ENCODE assay signal across 8 mouse cellular contexts in genomic region chr1:66817453-66817839, GRCm38 (mm10). TPM values are rescaled to one million over a fixed set of nuclear protein-coding genes. Genes with fewer than 3 reads are reported as not detected.
DNase-seq lines count a peak whose midpoint lies in the region; ATAC-seq lines count a peak whose summit lies in the region.

TSS of gene Kansl1l (minus strand) at chr1:66817562.

- no peaks in the 10 kb centered on the region for H3K27me3 ChIP-seq in heart, embryonic 14.5 days (ENCODE audit: control insufficient read depth, insufficient read depth, low read length)
- no peaks in the 10 kb centered on the region for H3K27me3 ChIP-seq in liver, embryonic 12.5 days (replicated peaks)
- no peaks in the 10 kb centered on the region for H3K27me3 ChIP-seq in splenic B cell, adult 2 months (ENCODE audit: control insufficient read depth, insufficient read depth, low read length, poor library complexity, severe bottlenecking)

- DNase-seq in CD8-positive naive resting alpha-beta T cell, adult 2 months (ENCODE audit: low read depth in 2 of 2, low spot score in 2 of 2): peak; percentile 89 to 92
- peak; percentile 87 for DNase-seq in c-Kit-negative CD71-positive TER-119-positive erythroid progenitor cells, embryonic 14.5 days (ENCODE audit: low read depth, low spot score)
- peak; percentile 48 for DNase-seq in fibroblast of lung, adult 2 months (ENCODE audit: low read depth)
- DNase-seq in kidney, postnatal 14 days: peak; percentile 97
- peak; percentile 95 for DNase-seq in naive thymus-derived CD4-positive, alpha-beta T cell, adult 2 months (ENCODE audit: low read depth)
- DNase-seq in splenic B cell, adult 2 months (ENCODE audit: low read depth, low spot score): peak; percentile 95

- H3K27ac ChIP-seq in heart, embryonic 14.5 days (replicated peaks in 1 of 2; ENCODE audit: control insufficient read depth in 1 of 2, insufficient read depth in 1 of 2, low read depth in 2 of 2, low read length in 2 of 2): peak within 1 kb of the TSS; percentile 97 to 99
- H3K27ac ChIP-seq in liver, embryonic 12.5 days: peak within 1 kb of the TSS; percentile 97

- peaks cover 0 to 14% of the 10 kb centered on the region in 2 experiments; a peak in 2 of 4 replicates for H3K4me1 ChIP-seq in heart, embryonic 14.5 days (ENCODE audit: control insufficient read depth in 2 of 2, insufficient read depth in 2 of 2, low read length in 2 of 2)
- peaks cover 18% of the 10 kb centered on the region for H3K4me1 ChIP-seq in liver, embryonic 12.5 days

- H3K4me3 ChIP-seq in heart, embryonic 14.5 days (ENCODE audit: control insufficient read depth in 1 of 2, insufficient read depth in 1 of 2, low read depth in 1 of 2, low read length in 2 of 2): peak within 1 kb of the TSS; percentile 84 to 94
- peak within 1 kb of the TSS; percentile 87 for H3K4me3 ChIP-seq in liver, embryonic 12.5 days

- peak within 1 kb of the TSS; percentile 84 for H3K4me2 ChIP-seq in heart, embryonic 14.5 days (ENCODE audit: low read length)
- H3K4me2 ChIP-seq in liver, embryonic 12.5 days: peak within 1 kb of the TSS; percentile 79

- WGBS in heart, embryonic 14.5 days: under 1% methylated on average over 44 of the region's 56 CpGs
- WGBS in liver, embryonic 12.5 days (ENCODE audit: insufficient replicate concordance): under 1% methylated on average over 28 of the region's 56 CpGs

- no peaks in the 10 kb centered on the region for H3K36me3 ChIP-seq in heart, embryonic 14.5 days (ENCODE audit: control insufficient read depth, insufficient read depth, low read length)
- H3K36me3 ChIP-seq in liver, embryonic 12.5 days: no peaks in the 10 kb centered on the region
- H3K36me3 ChIP-seq in splenic B cell, adult 2 months (ENCODE audit: control insufficient read depth, insufficient read depth, low read length, poor library complexity, severe bottlenecking): no peaks in the 10 kb centered on the region

- peak; percentile 88 for ATAC-seq in heart, embryonic 14.5 days (ENCODE audit: insufficient number of reproducible peaks, insufficient read depth, low FRiP score, low read depth)
- ATAC-seq in liver, embryonic 12.5 days: peak; percentile 92

- peak within 1 kb of the TSS; percentile 97 for H3K9ac ChIP-seq in heart, embryonic 14.5 days (ENCODE audit: low read length)
- peak within 1 kb of the TSS; percentile 90 for H3K9ac ChIP-seq in liver, embryonic 12.5 days

- no peaks in the 10 kb centered on the region for H3K9me3 ChIP-seq in heart, embryonic 14.5 days (ENCODE audit: control insufficient read depth, low read length)
- H3K9me3 ChIP-seq in liver, embryonic 12.5 days (replicated peaks): no peaks in the 10 kb centered on the region

RNA-seq across cellular contexts. Expression of gene Kansl1l, which starts in this region (rescaled TPM):
- polyA plus RNA-seq in heart, embryonic 14.5 days (2014; fragmentation: Nextera tagmentation; extraction: Ambion mirVana): 10.5 and 13.8 TPM in 2 replicates
- 4.3 and 4.5 TPM in 2 replicates for polyA plus RNA-seq in liver, embryonic 12.5 days (2016; fragmentation: Nextera tagmentation; extraction: Ambion mirVana)

Comparison
In these comparisons a context has a peak if more than half of its experiments do, and no peak if none do; other contexts are left out.
1. Peak in every context shown above with its lines: DNase-seq, ATAC-seq, H3K4me3 ChIP-seq and H3K27ac ChIP-seq.